ENCODE assay signal across 19 mouse cellular contexts in genomic region chr8:118436751-118437150, GRCm38 (mm10).
A peak's percentile ranks its signal among the peaks of the same experiment; 100 is the strongest.
DNase-seq lines count a peak whose midpoint lies in the region; ATAC-seq and TF ChIP-seq lines count a peak whose summit lies in the region.
"Had no signal": no experiment of that assay in that cellular context is flagged by ENCODE, and none has a peak within 500 bp of the region (broad histone marks: within the 10 kb centered on the region; RNA-seq: fewer than 3 reads in every experiment).

No protein-coding gene starts in this region.

- H3K9me3 ChIP-seq in hindbrain, embryonic 14.5 days (ENCODE audit: control insufficient read depth, low read length): no peaks in the 10 kb centered on the region
- H3K9me3 ChIP-seq in hindbrain, embryonic 10.5 days: no peaks in the 10 kb centered on the region
- H3K9me3 ChIP-seq: embryonic facial prominence, embryonic 13.5 days; hindbrain, embryonic 15.5 days had no signal

- no peak overlapping the region for H3ac ChIP-seq in C2C12 (ENCODE audit: control insufficient read depth, insufficient read length, low read depth)

- no peak for TF ChIP-seq CTCF in C2C12 (IDR thresholded peaks at IDR 0.05; ENCODE audit: control insufficient read depth, insufficient read depth, insufficient read length)

- H3K4me3 ChIP-seq in hindbrain, embryonic 14.5 days (replicated peaks; ENCODE audit: low read length): no peak overlapping the region
- no peak overlapping the region for H3K4me3 ChIP-seq in hindbrain, embryonic 10.5 days
- no peak overlapping the region for H3K4me3 ChIP-seq in C2C12 (ENCODE audit: insufficient read depth, poor library complexity, severe bottlenecking)
- no peak overlapping the region for H3K4me3 ChIP-seq in brown adipose tissue, adult 24 weeks (ENCODE audit: insufficient read depth, low read depth, low read length)
- H3K4me3 ChIP-seq: embryonic facial prominence, embryonic 13.5 days; heart, embryonic 13.5 days; hindbrain, embryonic 15.5 days had no signal

- H3K4me1 ChIP-seq in hindbrain, embryonic 14.5 days (replicated peaks; ENCODE audit: control insufficient read depth, insufficient read depth, low read length): peaks cover 22% of the 10 kb centered on the region
- H3K4me1 ChIP-seq in hindbrain, embryonic 10.5 days (replicated peaks): no peaks in the 10 kb centered on the region; the same call in 1 of the 2 replicates
- H3K4me1 ChIP-seq in brown adipose tissue, adult 24 weeks (ENCODE audit: control insufficient read depth, insufficient read depth, insufficient read length, low read length): peaks cover 11% of the 10 kb centered on the region
- H3K4me1 ChIP-seq: embryonic facial prominence, embryonic 13.5 days had no signal

- WGBS in hindbrain, embryonic 14.5 days: 79% methylated on average over 5 of the region's 5 CpGs
- 88% methylated on average over 5 of the region's 5 CpGs for WGBS in hindbrain, embryonic 10.5 days

- H3K79me2 ChIP-seq in C2C12 (ENCODE audit: control insufficient read depth, insufficient read depth): no peaks in the 10 kb centered on the region

- H3K4me2 ChIP-seq in hindbrain, embryonic 14.5 days (replicated peaks): no peak overlapping the region
- H3K4me2 ChIP-seq: embryonic facial prominence, embryonic 13.5 days; heart, embryonic 13.5 days had no signal

- no peaks in the 10 kb centered on the region for H3K27me3 ChIP-seq in hindbrain, embryonic 14.5 days (ENCODE audit: control insufficient read depth, insufficient read depth, low read length)
- H3K27me3 ChIP-seq in hindbrain, embryonic 10.5 days (ENCODE audit: insufficient read depth, poor library complexity, severe bottlenecking): no peaks in the 10 kb centered on the region
- no peaks in the 10 kb centered on the region for H3K27me3 ChIP-seq in C2C12 (ENCODE audit: control insufficient read depth, insufficient read depth, insufficient read length)
- H3K27me3 ChIP-seq: embryonic facial prominence, embryonic 13.5 days; heart, embryonic 13.5 days; hindbrain, embryonic 15.5 days had no signal

- H3K36me3 ChIP-seq in hindbrain, embryonic 14.5 days (replicated peaks; ENCODE audit: control insufficient read depth, insufficient read depth): no peaks in the 10 kb centered on the region
- no peaks in the 10 kb centered on the region for H3K36me3 ChIP-seq in hindbrain, embryonic 10.5 days
- no peaks in the 10 kb centered on the region for H3K36me3 ChIP-seq in C2C12 (ENCODE audit: control insufficient read depth, insufficient read depth)
- H3K36me3 ChIP-seq: embryonic facial prominence, embryonic 13.5 days; heart, embryonic 13.5 days; hindbrain, embryonic 15.5 days had no signal

- H3K79me3 ChIP-seq in C2C12 (ENCODE audit: low read depth): no peaks in the 10 kb centered on the region

- DNase-seq in frontal cortex, postnatal 14 days (ENCODE audit: low spot score in 2 of 2): no peak
- DNase-seq in hindbrain, embryonic 14.5 days (ENCODE audit: low spot score): no peak
- no peak for DNase-seq in hindbrain, embryonic 10.5 days (ENCODE audit: low spot score)
- no peak for DNase-seq in left cerebral cortex, postnatal 10 days (ENCODE audit: extremely low spot score in 1 of 2, low spot score in 2 of 2)
- no peak for DNase-seq in left cerebral cortex, postnatal 14 days (ENCODE audit: low spot score in 2 of 2)
- DNase-seq: adrenal gland, postnatal 10 days; B cell, adult 2 months; cerebellum, adult 18-20 months; cerebellum, adult 9-11 months; heart, postnatal 36 days; kidney, adult 8-10 months had no signal

- 0 out of 2 replicates have a peak overlapping the region, but pooled peaks have one; percentile 22 for H3K27ac ChIP-seq in hindbrain, embryonic 14.5 days
- H3K27ac ChIP-seq in hindbrain, embryonic 10.5 days: no peak overlapping the region
- peak overlapping the region; percentile 10; the same call in 1 of the 2 replicates for H3K27ac ChIP-seq in brown adipose tissue, adult 24 weeks (replicated peaks; ENCODE audit: low read depth, low read length)
- H3K27ac ChIP-seq: embryonic facial prominence, embryonic 13.5 days; heart, embryonic 13.5 days had no signal

- intact Hi-C loops in left cerebral cortex, postnatal 10 days (cut with DNase I): no loop called here
- intact Hi-C loops in left cerebral cortex, postnatal 14 days (cut with DNase I): no loop called here

- no peak overlapping the region for H3K9ac ChIP-seq in hindbrain, embryonic 14.5 days
- H3K9ac ChIP-seq: embryonic facial prominence, embryonic 13.5 days; heart, embryonic 13.5 days; hindbrain, embryonic 15.5 days had no signal

- peak; percentile 34; the same call in 1 of the 2 replicates for ATAC-seq in frontal cortex, adult (ENCODE audit: low TSS enrichment)
- ATAC-seq in hindbrain, embryonic 14.5 days (ENCODE audit: low FRiP score): no peak
- ATAC-seq: inflammation-experienced regulatory T-cells, adult 6 months; intestine, postnatal 0 days had no signal

TF ChIP-seq in C2C12, 6 proteins besides CTCF, POLR2A, EP300 and RAD21:
- peak; percentile 6 for TF ChIP-seq FOSL1 (IDR thresholded peaks at IDR 0.05; ENCODE audit: insufficient read depth, low read length, poor library complexity, severe bottlenecking)
- no peak for TF ChIP-seq MYOD1 (IDR thresholded peaks at IDR 0.05; ENCODE audit: control insufficient read depth, insufficient read length, low read depth)
TF ChIP-seq in C2C12: peak in this region for 1.
